15 mouse cellular contexts compared by ENCODE assay signal in genomic region chr2:32068811-32069607, GRCm38 (mm10). TPM values are rescaled to one million over a fixed set of nuclear protein-coding genes. Genes with fewer than 3 reads are reported as not detected.
DNase-seq lines count a peak whose midpoint lies in the region; ATAC-seq and TF ChIP-seq lines count a peak whose summit lies in the region.
"Had no signal": no experiment of that assay in that cellular context is flagged by ENCODE, and none has a peak within 500 bp of the region (broad histone marks: within the 10 kb centered on the region; RNA-seq: fewer than 3 reads in every experiment).

No protein-coding gene starts in this region.

- peaks cover 5% of the 10 kb centered on the region; the same call in 1 of the 2 replicates for H3K4me1 ChIP-seq in forebrain, embryonic 12.5 days
- H3K4me1 ChIP-seq in forebrain, embryonic 14.5 days (ENCODE audit: control insufficient read depth, insufficient read depth, low read length): no peaks in the 10 kb centered on the region
- peaks cover 7% of the 10 kb centered on the region; the same call in 1 of the 2 replicates for H3K4me1 ChIP-seq in kidney, embryonic 15.5 days
- H3K4me1 ChIP-seq in kidney, adult 2 months (ENCODE audit: control insufficient read depth, insufficient read depth, low read length): peaks cover under 1% of the 10 kb centered on the region; the same call in 1 of the 2 replicates
- peaks cover 58% of the 10 kb centered on the region for H3K4me1 ChIP-seq in E14TG2a.4 (replicated peaks; ENCODE audit: low read depth, low read length)
- H3K4me1 ChIP-seq in embryonic facial prominence, embryonic 13.5 days: peaks cover 13% of the 10 kb centered on the region
- H3K4me1 ChIP-seq in midbrain, postnatal 0 days (ENCODE audit: insufficient read depth, low read length): no peaks in the 10 kb centered on the region

- TF ChIP-seq POLR2A in kidney, adult 2 months (IDR thresholded peaks at IDR 0.05; ENCODE audit: low read depth, low read length): no peak

- no peak overlapping the region for H3K27ac ChIP-seq in forebrain, embryonic 12.5 days
- no peak overlapping the region for H3K27ac ChIP-seq in forebrain, embryonic 14.5 days (ENCODE audit: low read depth, low read length)
- no peak overlapping the region for H3K27ac ChIP-seq in kidney, embryonic 15.5 days
- no peak overlapping the region for H3K27ac ChIP-seq in kidney, adult 2 months (ENCODE audit: insufficient read depth, low read depth, low read length)
- no peak overlapping the region for H3K27ac ChIP-seq in embryonic facial prominence, embryonic 13.5 days
- no peak overlapping the region for H3K27ac ChIP-seq in midbrain, postnatal 0 days (ENCODE audit: low read depth, low read length)

- DNase-seq in forebrain, embryonic 14.5 days (ENCODE audit: low spot score): no peak
- no peak for DNase-seq in kidney, adult 2 months
- no peak for DNase-seq in midbrain, postnatal 0 days (ENCODE audit: low spot score)
- DNase-seq in cerebellum, adult 11-12 months: no peak
- DNase-seq: adrenal gland, postnatal 36 days; B cell, adult 2 months; cerebellum, adult 18-20 months; gastrocnemius, postnatal 36 days; left cerebral cortex, postnatal 4 days; lung, postnatal 14 days had no signal

- H3K4me2 ChIP-seq in forebrain, embryonic 12.5 days: peak overlapping the region; percentile 21; the same call in 1 of the 2 replicates
- H3K4me2 ChIP-seq in forebrain, embryonic 14.5 days (ENCODE audit: low read length): no peak overlapping the region
- 0 out of 2 replicates have a peak overlapping the region, but pooled peaks have one; percentile 30 for H3K4me2 ChIP-seq in kidney, embryonic 15.5 days
- H3K4me2 ChIP-seq in embryonic facial prominence, embryonic 13.5 days: peak overlapping the region; percentile 43
- H3K4me2 ChIP-seq in midbrain, postnatal 0 days (ENCODE audit: low read depth, low read length, poor library complexity, severe bottlenecking): no peak overlapping the region

- H3K9ac ChIP-seq in forebrain, embryonic 12.5 days: no peak overlapping the region
- no peak overlapping the region for H3K9ac ChIP-seq in forebrain, embryonic 14.5 days (ENCODE audit: low read length)
- no peak overlapping the region for H3K9ac ChIP-seq in kidney, embryonic 15.5 days
- H3K9ac ChIP-seq in embryonic facial prominence, embryonic 13.5 days: peak overlapping the region; percentile 32; the same call in 1 of the 2 replicates
- no peak overlapping the region for H3K9ac ChIP-seq in midbrain, postnatal 0 days (replicated peaks; ENCODE audit: low read length, poor library complexity, severe bottlenecking)

- H3K36me3 ChIP-seq in forebrain, embryonic 12.5 days (replicated peaks): no peaks in the 10 kb centered on the region
- no peaks in the 10 kb centered on the region for H3K36me3 ChIP-seq in forebrain, embryonic 14.5 days (ENCODE audit: control insufficient read depth, insufficient read depth, low read length)
- no peaks in the 10 kb centered on the region for H3K36me3 ChIP-seq in kidney, embryonic 15.5 days
- H3K36me3 ChIP-seq in kidney, adult 2 months (ENCODE audit: control insufficient read depth, insufficient read depth, low read length): no peaks in the 10 kb centered on the region
- H3K36me3 ChIP-seq in E14TG2a.4 (ENCODE audit: insufficient read depth, low read length): peaks cover 7% of the 10 kb centered on the region; the same call in 1 of the 2 replicates
- H3K36me3 ChIP-seq in embryonic facial prominence, embryonic 13.5 days: no peaks in the 10 kb centered on the region
- no peaks in the 10 kb centered on the region for H3K36me3 ChIP-seq in midbrain, postnatal 0 days (ENCODE audit: insufficient read depth, low read length)

- peaks cover 8% of the 10 kb centered on the region; the same call in 1 of the 2 replicates for H3K27me3 ChIP-seq in forebrain, embryonic 12.5 days
- no peaks in the 10 kb centered on the region for H3K27me3 ChIP-seq in forebrain, embryonic 14.5 days (replicated peaks; ENCODE audit: control insufficient read depth, insufficient read depth, low read length)
- peaks cover 8% of the 10 kb centered on the region for H3K27me3 ChIP-seq in kidney, embryonic 15.5 days
- no peaks in the 10 kb centered on the region for H3K27me3 ChIP-seq in kidney, adult 2 months (replicated peaks; ENCODE audit: control insufficient read depth, insufficient read depth, low read length)
- H3K27me3 ChIP-seq in E14TG2a.4 (ENCODE audit: insufficient read depth, low read length): peaks cover 26% of the 10 kb centered on the region
- peaks cover 3% of the 10 kb centered on the region; the same call in 1 of the 2 replicates for H3K27me3 ChIP-seq in embryonic facial prominence, embryonic 13.5 days
- H3K27me3 ChIP-seq in midbrain, postnatal 0 days (ENCODE audit: insufficient read depth, low read length): no peaks in the 10 kb centered on the region

- no peak overlapping the region for H3K4me3 ChIP-seq in forebrain, embryonic 12.5 days (replicated peaks)
- no peak overlapping the region for H3K4me3 ChIP-seq in forebrain, embryonic 14.5 days (ENCODE audit: low read depth, low read length)
- no peak overlapping the region for H3K4me3 ChIP-seq in kidney, embryonic 15.5 days (replicated peaks)
- H3K4me3 ChIP-seq in kidney, adult 2 months (ENCODE audit: insufficient read depth, low read depth, low read length): no peak overlapping the region
- H3K4me3 ChIP-seq in E14TG2a.4 (replicated peaks; ENCODE audit: low read length): peak overlapping the region; percentile 64
- H3K4me3 ChIP-seq in embryonic facial prominence, embryonic 13.5 days: no peak overlapping the region
- no peak overlapping the region for H3K4me3 ChIP-seq in midbrain, postnatal 0 days (ENCODE audit: low read depth, low read length)

- no peaks in the 10 kb centered on the region for H3K9me3 ChIP-seq in forebrain, embryonic 12.5 days
- no peaks in the 10 kb centered on the region for H3K9me3 ChIP-seq in forebrain, embryonic 14.5 days (replicated peaks; ENCODE audit: control insufficient read depth, low read length)
- H3K9me3 ChIP-seq in kidney, embryonic 15.5 days (replicated peaks): no peaks in the 10 kb centered on the region
- H3K9me3 ChIP-seq in E14TG2a.4 (ENCODE audit: low read length): no peaks in the 10 kb centered on the region
- no peaks in the 10 kb centered on the region for H3K9me3 ChIP-seq in embryonic facial prominence, embryonic 13.5 days
- no peaks in the 10 kb centered on the region for H3K9me3 ChIP-seq in midbrain, postnatal 0 days (ENCODE audit: low read length)

- no peak for TF ChIP-seq CTCF in kidney, adult 2 months (conservative IDR thresholded peaks at IDR 0.05; ENCODE audit: insufficient read depth, insufficient read length, low read depth, low read length)
- TF ChIP-seq CTCF in E14TG2a.4 (conservative IDR thresholded peaks at IDR 0.05; ENCODE audit: low read length): no peak; the same call in 1 of the 2 replicates
- TF ChIP-seq CTCF in midbrain, postnatal 0 days (IDR thresholded peaks at IDR 0.05): no peak

- ATAC-seq in forebrain, embryonic 12.5 days (ENCODE audit: low FRiP score): no peak
- no peak for ATAC-seq in forebrain, embryonic 14.5 days
- no peak for ATAC-seq in kidney, embryonic 15.5 days (replicated peaks; ENCODE audit: low FRiP score)
- ATAC-seq in embryonic facial prominence, embryonic 13.5 days (ENCODE audit: insufficient number of reproducible peaks, insufficient read depth, low FRiP score, low TSS enrichment, low read depth): no peak
- no peak for ATAC-seq in midbrain, postnatal 0 days (ENCODE audit: low FRiP score)
- ATAC-seq: midbrain, embryonic 16.5 days had no signal

- WGBS in forebrain, embryonic 12.5 days: 54% methylated on average over 31 of the region's 31 CpGs
- whole genome bisulfite sequencing in forebrain, embryonic 14.5 days: 52% methylated on average over 31 of the region's 31 CpGs
- WGBS in kidney, embryonic 15.5 days: 53% methylated on average over 31 of the region's 31 CpGs
- 59% methylated on average over 31 of the region's 31 CpGs for WGBS in kidney, adult 2 months
- 54% methylated on average over 31 of the region's 31 CpGs for WGBS in embryonic facial prominence, embryonic 13.5 days
- 57% methylated on average over 31 of the region's 31 CpGs for WGBS in midbrain, postnatal 0 days

RNA-seq across cellular contexts. Expression of gene Fam78a, which starts 15.6 kb away (rescaled TPM):
- 0.67 and 0.88 TPM in 2 replicates for polyA plus RNA-seq in forebrain, embryonic 12.5 days (2016; fragmentation: Nextera tagmentation; extraction: Ambion mirVana)
- polyA plus RNA-seq in forebrain, embryonic 14.5 days (2014; fragmentation: Nextera tagmentation; extraction: Ambion mirVana): 0.34 and 0.66 TPM in 2 replicates
- polyA plus RNA-seq in kidney, embryonic 15.5 days (2015; fragmentation: Nextera tagmentation; extraction: Ambion mirVana): 1.6 and 2.3 TPM in 2 replicates
- polyA plus RNA-seq in kidney, adult 2 months (2012; rRNA removed): 2.6 and 4.9 TPM in 2 replicates
- polyA plus RNA-seq in embryonic facial prominence, embryonic 13.5 days (2015; fragmentation: Nextera tagmentation; extraction: Ambion mirVana): 1.9 and 2.1 TPM in 2 replicates
- total RNA-seq in midbrain, postnatal 0 days (2014; rRNA removed): 0.77 and 0.85 TPM in 2 replicates
- 0.35 and 0.93 TPM in 2 replicates for polyA plus RNA-seq in midbrain, postnatal 0 days (2015; fragmentation: Nextera tagmentation; extraction: Ambion mirVana)

RNA-seq across cellular contexts. Expression of gene Plpp7, which starts 26.3 kb away (rescaled TPM):
- polyA plus RNA-seq in forebrain, embryonic 12.5 days (2016; fragmentation: Nextera tagmentation; extraction: Ambion mirVana): 7.0 and 7.2 TPM in 2 replicates
- polyA plus RNA-seq in forebrain, embryonic 14.5 days (2014; fragmentation: Nextera tagmentation; extraction: Ambion mirVana): 11.3 and 16.1 TPM in 2 replicates
- 4.4 and 7.1 TPM in 2 replicates for polyA plus RNA-seq in kidney, embryonic 15.5 days (2015; fragmentation: Nextera tagmentation; extraction: Ambion mirVana)
- 5.7 and 6.0 TPM in 2 replicates for polyA plus RNA-seq in kidney, adult 2 months (2012; rRNA removed)
- 5.7 and 6.2 TPM in 2 replicates for polyA plus RNA-seq in embryonic facial prominence, embryonic 13.5 days (2015; fragmentation: Nextera tagmentation; extraction: Ambion mirVana)
- 31.2 and 47.0 TPM in 2 replicates for total RNA-seq in midbrain, postnatal 0 days (2014; rRNA removed)
- polyA plus RNA-seq in midbrain, postnatal 0 days (2015; fragmentation: Nextera tagmentation; extraction: Ambion mirVana): 24.9 and 29.0 TPM in 2 replicates

Comparison
In these comparisons a context has a peak if more than half of its experiments do, and no peak if none do; other contexts are left out.
1. H3K4me2 ChIP-seq: peak in forebrain, embryonic 12.5 days (single experiment), kidney, embryonic 15.5 days (single experiment) and embryonic facial prominence, embryonic 13.5 days (single experiment); none in forebrain, embryonic 14.5 days (single experiment) and midbrain, postnatal 0 days (single experiment).